Mouse (Mus musculus) heart, embryonic 14.5 days (tissue): ENCODE measurements around the gene Cd63. TPM values are rescaled to one million over a fixed set of nuclear protein-coding genes. Genes with fewer than 3 reads are reported as not detected.

Experiments
- ATAC-seq: fragments of 200-750 bp; cut with Nextera tagmentation; 2 replicates; pipeline ENCODE4 v1.8.0; 2017; ENCODE audit warnings: low read depth, moderate TSS enrichment; ENCODE audit not compliant: insufficient number of reproducible peaks, insufficient read depth, low FRiP score
- H3K27ac ChIP-seq, 2 experiments: fragments of 200-500 bp in 1 of 2; fragments of 300-500 bp in 1 of 2; sonication (generic) in 1 of 2; replicated peaks in 1 of 2; 2 replicates each; pipeline ENCODE4 v1.5.1; 2012 to 2014; ENCODE audit warnings: low read depth in 2 of 2, low read length in 2 of 2, control low read depth in 1 of 2, mild to moderate bottlenecking in 1 of 2, mixed read lengths in 1 of 2; ENCODE audit not compliant: control insufficient read depth in 1 of 2, insufficient read depth in 1 of 2
- H3K27me3 ChIP-seq: fragments of 300-500 bp; sonication (generic); 2 replicates; pipeline ENCODE4 v1.6.1; 2014; ENCODE audit warnings: mild to moderate bottlenecking, low read length, control low read depth; ENCODE audit not compliant: control insufficient read depth, insufficient read depth
- H3K36me3 ChIP-seq: fragments of 300-500 bp; sonication (generic); 2 replicates; pipeline ENCODE4 v1.6.1; 2014; ENCODE audit warnings: mild to moderate bottlenecking, control low read depth, low read length, mixed read lengths; ENCODE audit not compliant: control insufficient read depth, insufficient read depth
- H3K4me1 ChIP-seq, 2 experiments: fragments of 200-500 bp in 1 of 2; fragments of 300-500 bp in 1 of 2; sonication (generic) in 1 of 2; 2 replicates each; pipeline ENCODE4 v1.6.1; 2012 to 2014; ENCODE audit warnings: low read length in 2 of 2, control low read depth in 1 of 2, mixed read lengths in 1 of 2; ENCODE audit not compliant: control insufficient read depth in 2 of 2, insufficient read depth in 2 of 2
- H3K4me2 ChIP-seq: fragments of 300-500 bp; sonication (generic); 2 replicates; pipeline ENCODE4 v1.6.1; 2014; ENCODE audit warnings: mild to moderate bottlenecking, low read length
- H3K4me3 ChIP-seq, 2 experiments: fragments of 200-500 bp in 1 of 2; fragments of 300-500 bp in 1 of 2; sonication (generic) in 1 of 2; 2 replicates each; pipeline ENCODE4 v1.5.1; 2012 to 2014; ENCODE audit warnings: low read length in 2 of 2, mild to moderate bottlenecking in 2 of 2, control low read depth in 1 of 2, low read depth in 1 of 2, moderate library complexity in 1 of 2; ENCODE audit not compliant: control insufficient read depth in 1 of 2, insufficient read depth in 1 of 2
- H3K9ac ChIP-seq: fragments of 300-500 bp; sonication (generic); 2 replicates; pipeline ENCODE4 v1.6.1; 2014; ENCODE audit warnings: mild to moderate bottlenecking, low read length
- H3K9me3 ChIP-seq: fragments of 300-500 bp; sonication (generic); 2 replicates; pipeline ENCODE4 v1.6.1; 2016; ENCODE audit warnings: low read length, control low read depth; ENCODE audit not compliant: control insufficient read depth
- WGBS: fragments of 180-500 bp; shearing (Covaris S2); extraction: QIAGEN DNeasy Blood & Tissue Kit; methylation state at CpG from one replicate; pipeline ENCODE4 v1.1.7; 2014; 5-methylcytosine and 5-hydroxymethylcytosine counted together
- polyA plus RNA-seq: library from polyadenylated mRNA; unstranded; fragments of >200 nt; fragmentation: Nextera tagmentation; extraction: Ambion mirVana; gene quantifications from 2 replicates; pipeline ENCODE4 v1.2.1, GENCODE M21; 2014

The Cd63 gene
- polyA plus RNA-seq, 1 experiment from 2014 or later: 394 TPM

- no peaks in the 10 kb centered on the region; a peak in 1 of 4 replicates for H3K4me1 ChIP-seq
- no peak within 1 kb of the TSS for H3K4me3 ChIP-seq
- H3K27me3 ChIP-seq: no peaks in the 10 kb centered on the region; the same call in 1 of the 2 replicates
- no peak within 1 kb of the TSS for H3K4me2 ChIP-seq
- H3K9me3 ChIP-seq: no peaks in the 10 kb centered on the region
- WGBS: 64% methylated on average over 12 of the region's 12 CpGs
- no peak within 1 kb of the TSS for H3K27ac ChIP-seq
- no peak within 1 kb of the TSS for H3K9ac ChIP-seq
- H3K36me3 ChIP-seq: no peaks in the 10 kb centered on the region
- no peak for ATAC-seq
Observed at GRCm38 (mm10) chr10:128960590-128961584, 60.1 kb downstream of the Cd63 start, which contains the start of gene Mettl7b. Gene Mettl7b (minus strand): TSS chr10:128960988.

Other genes starting within 250 kb of the Cd63 start
- 9.9 and 11.4 TPM in 2 replicates for gene Suox, start 226.9 kb upstream of the Cd63 start, polyA plus RNA-seq
- 56.7 and 58.3 TPM in 2 replicates for gene Rab5b, start 204.7 kb upstream of the Cd63 start, polyA plus RNA-seq
- gene Pmel, start 196.8 kb upstream of the Cd63 start, polyA plus RNA-seq: 3.6 and 4.7 TPM in 2 replicates
- 89.2 and 90.3 TPM in 2 replicates for gene Cdk2, start 196.0 kb upstream of the Cd63 start, polyA plus RNA-seq
- gene Dgka, start 156.1 kb upstream of the Cd63 start, polyA plus RNA-seq: 5.4 and 7.1 TPM in 2 replicates
- gene Pym1, start 153.1 kb upstream of the Cd63 start, polyA plus RNA-seq: 16.0 and 18.3 TPM in 2 replicates
- 1.1 and 1.8 TPM in 2 replicates for gene Mmp19, start 110.1 kb upstream of the Cd63 start, polyA plus RNA-seq
- gene Dnajc14, start 96.9 kb upstream of the Cd63 start, polyA plus RNA-seq: 28.2 and 31.0 TPM in 2 replicates
- gene Tmem198b, start 96.6 kb upstream of the Cd63 start, polyA plus RNA-seq: 16.6 and 18.2 TPM in 2 replicates
- gene Sarnp, start 83.7 kb upstream of the Cd63 start, polyA plus RNA-seq: 157 and 168 TPM in 2 replicates
- gene Ormdl2, start 79.3 kb upstream of the Cd63 start, polyA plus RNA-seq: 41.4 and 46.1 TPM in 2 replicates
- 2.3 and 3.4 TPM in 2 replicates for gene Gdf11, start 9.3 kb upstream of the Cd63 start, polyA plus RNA-seq
- gene Rdh5, start 21.9 kb downstream of the Cd63 start, polyA plus RNA-seq: 7.7 and 11.5 TPM in 2 replicates
- 239 and 251 TPM in 2 replicates for gene Bloc1s1, start 23.0 kb downstream of the Cd63 start, polyA plus RNA-seq
- gene Itga7, start 32.8 kb downstream of the Cd63 start, polyA plus RNA-seq: 3.7 and 3.9 TPM in 2 replicates
- gene Mettl7b, start 60.0 kb downstream of the Cd63 start, polyA plus RNA-seq: 0.32 TPM in 1 of 2 replicates, not detected in the other
- not detected in 2 replicates for gene Olfr9, start 88.4 kb downstream of the Cd63 start, polyA plus RNA-seq
- not detected in 2 replicates for gene Olfr763, start 109.8 kb downstream of the Cd63 start, polyA plus RNA-seq
- not detected in 2 replicates for gene Olfr764-ps1, start 138.9 kb downstream of the Cd63 start, polyA plus RNA-seq
- not detected in 2 replicates for gene Olfr765, start 149.0 kb downstream of the Cd63 start, polyA plus RNA-seq
- not detected in 2 replicates for gene Olfr766-ps1, start 168.0 kb downstream of the Cd63 start, polyA plus RNA-seq
- not detected in 2 replicates for gene Olfr767, start 181.9 kb downstream of the Cd63 start, polyA plus RNA-seq
- gene Olfr768, start 198.4 kb downstream of the Cd63 start, polyA plus RNA-seq: not detected in 2 replicates
- not detected in 2 replicates for gene Olfr769, start 216.9 kb downstream of the Cd63 start, polyA plus RNA-seq
- gene Olfr770, start 238.0 kb downstream of the Cd63 start, polyA plus RNA-seq: not detected in 2 replicates